8 mouse cellular contexts compared by ENCODE assay signal in the genomic region with DNA sequence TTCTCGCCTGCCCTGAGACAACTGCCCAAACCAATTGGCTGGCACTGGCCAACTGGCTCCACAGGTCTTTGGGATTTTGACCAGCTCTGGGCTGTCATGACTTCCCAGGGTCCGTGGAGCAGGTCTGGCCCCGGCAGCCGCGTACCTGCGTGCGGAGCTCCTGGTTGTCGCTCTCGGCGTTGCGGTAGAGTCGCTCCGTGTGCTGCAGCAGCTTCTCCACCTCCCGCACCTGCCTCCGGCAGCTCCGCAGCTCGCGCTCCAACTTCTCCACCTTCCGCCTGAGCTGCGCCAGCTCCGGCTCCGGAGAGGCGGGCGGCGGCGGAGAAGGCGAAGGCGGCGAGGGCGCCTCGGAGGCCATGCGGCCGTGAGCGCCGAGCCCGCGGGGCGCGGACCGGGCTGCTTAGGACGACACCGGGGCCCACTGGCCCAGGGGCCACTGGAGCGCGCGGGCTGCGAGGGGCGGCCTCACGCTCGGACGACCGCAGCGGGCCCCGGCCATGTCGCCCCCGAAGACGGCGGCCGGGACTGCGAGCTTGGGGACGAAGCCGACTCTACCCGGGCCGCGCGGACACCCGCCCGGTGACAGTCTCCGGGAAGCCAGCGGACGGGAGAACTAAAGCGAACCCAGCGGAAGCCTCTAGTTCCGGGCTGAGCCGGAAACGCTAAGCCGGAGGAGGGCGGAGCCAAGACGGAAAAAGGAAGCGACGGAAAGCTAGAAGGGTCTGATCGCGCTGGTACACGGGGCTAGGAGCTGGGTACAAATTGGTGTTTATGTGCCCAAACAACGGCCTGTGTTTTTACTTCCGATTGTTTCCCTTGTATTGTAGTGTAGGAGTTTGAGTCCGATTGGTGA. TPM values are rescaled to one million over a fixed set of nuclear protein-coding genes. Genes with fewer than 3 reads are reported as not detected.
DNase-seq lines count a peak whose midpoint lies in the region; ATAC-seq lines count a peak whose summit lies in the region.

A gene (minus strand): TSS at position 652 of the 853 bp plus-strand sequence.

- intact Hi-C loops in heart, postnatal 14 days (cut with DNase I), result no loop called here

- under 1% methylated on average over 77 of the region's 86 CpGs for WGBS in forebrain, embryonic 14.5 days
- under 1% methylated on average over 86 of the region's 86 CpGs for WGBS in neural tube, embryonic 15.5 days

- peaks cover 11% of the 10 kb centered on the region for H3K4me1 ChIP-seq in forebrain, embryonic 14.5 days (ENCODE audit: control insufficient read depth, insufficient read depth, low read length)
- peaks cover 23% of the 10 kb centered on the region for H3K4me1 ChIP-seq in neural tube, embryonic 15.5 days

- H3K9me3 ChIP-seq in forebrain, embryonic 14.5 days (replicated peaks; ENCODE audit: control insufficient read depth, low read length), result no peaks in the 10 kb centered on the region
- H3K9me3 ChIP-seq in neural tube, embryonic 15.5 days (replicated peaks), result no peaks in the 10 kb centered on the region

- peaks cover 17% of the 10 kb centered on the region for H3K36me3 ChIP-seq in forebrain, embryonic 14.5 days (ENCODE audit: control insufficient read depth, insufficient read depth, low read length)
- peaks cover 12% of the 10 kb centered on the region for H3K36me3 ChIP-seq in neural tube, embryonic 15.5 days

- H3K9ac ChIP-seq in forebrain, embryonic 14.5 days (ENCODE audit: low read length), result peak within 1 kb of the TSS; percentile 94
- H3K9ac ChIP-seq in neural tube, embryonic 15.5 days (replicated peaks), result peak within 1 kb of the TSS; percentile 86

- peak within 1 kb of the TSS; percentile 99 for H3K4me3 ChIP-seq in forebrain, embryonic 14.5 days (ENCODE audit: low read depth, low read length)
- peak within 1 kb of the TSS; percentile 71 for H3K4me3 ChIP-seq in neural tube, embryonic 15.5 days (replicated peaks)

- peak; percentile 99 for ATAC-seq in forebrain, embryonic 14.5 days
- peak; percentile 98 for ATAC-seq in neural tube, embryonic 15.5 days (ENCODE audit: low FRiP score)

- no peaks in the 10 kb centered on the region for H3K27me3 ChIP-seq in forebrain, embryonic 14.5 days (replicated peaks; ENCODE audit: control insufficient read depth, insufficient read depth, low read length)
- H3K27me3 ChIP-seq in neural tube, embryonic 15.5 days (replicated peaks), result no peaks in the 10 kb centered on the region

- peak; percentile 91 for DNase-seq in ES-CJ7 (ENCODE audit: low read depth, low spot score)
- peak; percentile 85 for DNase-seq in cerebellum, adult 11 months
- peak; percentile 97 for DNase-seq in forebrain, embryonic 14.5 days (ENCODE audit: low spot score)
- DNase-seq in heart, postnatal 14 days, result peak; percentile 86 to 92
- peak; percentile 89 for DNase-seq in layer of hippocampus, adult 11-12 months (ENCODE audit: low spot score)
- DNase-seq in lung, adult 18-20 months, result peak; percentile 92 to 93
- DNase-seq in testis, postnatal 14 days (ENCODE audit: low spot score), result peak; percentile 91

- peak within 1 kb of the TSS; percentile 68 for H3K27ac ChIP-seq in forebrain, embryonic 14.5 days (ENCODE audit: low read depth, low read length)
- H3K27ac ChIP-seq in neural tube, embryonic 15.5 days (replicated peaks), result peak within 1 kb of the TSS; percentile 81

- H3K4me2 ChIP-seq in forebrain, embryonic 14.5 days (ENCODE audit: low read length), result peak within 1 kb of the TSS; percentile 91
- H3K4me2 ChIP-seq in neural tube, embryonic 15.5 days, result peak within 1 kb of the TSS; percentile 92

RNA-seq across cellular contexts. Expression of the gene that starts here (rescaled TPM):
- 38.0 and 40.3 TPM in 2 replicates for polyA plus RNA-seq in forebrain, embryonic 14.5 days (2014; fragmentation: Nextera tagmentation; extraction: Ambion mirVana)
- 10 to 100 TPM; 21.8 to 22.1 TPM for total RNA-seq in heart, postnatal 14 days (2021)
- 32.4 and 32.5 TPM in 2 replicates for polyA plus RNA-seq in neural tube, embryonic 15.5 days (2015; fragmentation: Nextera tagmentation; extraction: Ambion mirVana)

Comparison
In these comparisons a context has a peak if more than half of its experiments do, and no peak if none do; other contexts are left out.
1. Peak in every context shown above with its lines: DNase-seq, ATAC-seq, H3K4me3 ChIP-seq and H3K27ac ChIP-seq.